Mouse (Mus musculus) midbrain, embryonic 12.5 days (tissue): ENCODE measurements around the gene Nipbl. TPM values are rescaled to one million over a fixed set of nuclear protein-coding genes. Genes with fewer than 3 reads are reported as not detected.
A peak's percentile ranks its signal among the peaks of the same experiment; 100 is the strongest.
"Not testable (repeated sequence)": the region's sequence is repeated elsewhere in the genome, so short reads cannot be mapped to it uniquely, and the experiment has no call there.

Experiments used
- ATAC-seq: fragments of 200-750 bp; cut with Nextera tagmentation; 2 replicates; pipeline ENCODE4 v1.8.0; 2017; ENCODE audit warnings: low read depth, moderate TSS enrichment, moderate library complexity; ENCODE audit not compliant: low FRiP score
- H3K27ac ChIP-seq: fragments of 300-500 bp; sonication (generic); replicated peaks from 2 replicates; pipeline ENCODE4 v1.5.1; 2016; ENCODE audit warnings: mild to moderate bottlenecking
- H3K27me3 ChIP-seq: fragments of 300-500 bp; sonication (generic); 2 replicates; pipeline ENCODE4 v1.6.1; 2016; ENCODE audit warnings: mild to moderate bottlenecking
- H3K36me3 ChIP-seq: fragments of 300-500 bp; sonication (generic); 2 replicates; pipeline ENCODE4 v1.6.1; 2016
- H3K4me1 ChIP-seq: fragments of 300-500 bp; sonication (generic); 2 replicates; pipeline ENCODE4 v1.6.1; 2016
- H3K4me2 ChIP-seq: fragments of 300-500 bp; sonication (generic); replicated peaks from 2 replicates; pipeline ENCODE4 v1.6.1; 2016; ENCODE audit warnings: mild to moderate bottlenecking, moderate library complexity
- H3K4me3 ChIP-seq: fragments of 300-500 bp; sonication (generic); 2 replicates; pipeline ENCODE4 v1.5.1; 2016; ENCODE audit warnings: mild to moderate bottlenecking
- H3K9ac ChIP-seq: fragments of 300-500 bp; sonication (generic); replicated peaks from 2 replicates; pipeline ENCODE4 v1.6.1; 2016; ENCODE audit warnings: mild to moderate bottlenecking, moderate library complexity
- H3K9me3 ChIP-seq: fragments of 300-500 bp; sonication (generic); 2 replicates; pipeline ENCODE4 v1.6.1; 2016; ENCODE audit warnings: mild to moderate bottlenecking
- WGBS: fragments of 180-500 bp; shearing (Covaris S2); methylation state at CpG from one replicate; pipeline ENCODE4 v1.1.7; 2016; 5-methylcytosine and 5-hydroxymethylcytosine counted together
- polyA plus RNA-seq: library from polyadenylated mRNA; unstranded; fragments of >200 nt; fragmentation: Nextera tagmentation; extraction: Ambion mirVana; gene quantifications from 2 replicates; pipeline ENCODE4 v1.2.1, GENCODE M21; 2016

The Nipbl gene
- polyA plus RNA-seq, 1 experiment from 2014 or later: 23.8 TPM

- WGBS: 72% methylated on average over 20 of the region's 20 CpGs
These were observed 164.2 kb downstream of the Nipbl start for GRCm38 (mm10) chr15:8279929-8280610.

GRCm38 (mm10) chr15:8279320-8279779, 164.9 kb downstream of the Nipbl start:
- Histone ChIP-seq H3K4me1 (no peaks in the 10 kb centered on the region), H3K27me3 (no peaks in the 10 kb centered on the region), H3K4me3 (peak overlapping the region; percentile 25), H3K4me2 (peak overlapping the region; percentile 48), H3K27ac (no peak overlapping the region), H3K9me3 (no peaks in the 10 kb centered on the region), H3K36me3 (no peaks in the 10 kb centered on the region; the same call in 1 of the 2 replicates), H3K9ac (0 out of 2 replicates have a peak overlapping the region, but pooled peaks have one; percentile 15)
- 51% methylated on average over 17 of the region's 17 CpGs for WGBS
- ATAC-seq: no peak

More at GRCm38 (mm10) chr15:8279929-8280610, 164.2 kb downstream of the Nipbl start:
- Histone ChIP-seq H3K4me2 (peak overlapping the region; percentile 48), H3K4me3 (no peak overlapping the region), H3K9me3 (no peaks in the 10 kb centered on the region), H3K9ac (no peak overlapping the region), H3K36me3 (no peaks in the 10 kb centered on the region), H3K4me1 (no peaks in the 10 kb centered on the region), H3K27ac (no peak overlapping the region), H3K27me3 (no peaks in the 10 kb centered on the region)
- ATAC-seq: peak; percentile 44; the same call in 1 of the 2 replicates

DNA sequence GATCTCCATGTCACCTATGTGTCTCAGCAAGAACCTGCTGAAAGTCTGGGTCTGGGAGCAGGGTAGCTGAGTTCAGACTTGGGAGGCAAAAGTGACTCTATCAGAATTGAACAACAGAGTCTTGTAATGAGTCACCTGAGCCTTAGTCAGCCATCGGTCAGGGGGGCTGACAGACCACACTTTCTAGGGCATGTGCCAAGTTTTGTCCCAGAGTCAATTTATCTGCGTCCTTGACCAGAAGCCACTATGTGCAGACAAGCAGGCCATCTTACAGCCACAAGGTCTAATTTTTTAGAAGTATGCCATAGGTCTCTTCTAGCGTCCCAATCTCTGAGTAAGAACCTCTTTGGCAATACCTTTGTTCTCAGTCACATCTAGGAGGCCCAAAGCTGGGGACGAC, 166.3 kb downstream of the Nipbl start:
- 92% methylated on average over 4 of the region's 4 CpGs for WGBS
- not testable (repeated sequence) for H3K27ac ChIP-seq, H3K36me3 ChIP-seq, H3K4me1 ChIP-seq, H3K9me3 ChIP-seq, ATAC-seq, H3K9ac ChIP-seq, H3K27me3 ChIP-seq, H3K4me2 ChIP-seq, H3K4me3 ChIP-seq

- H3K4me1 ChIP-seq: no peaks in the 10 kb centered on the region
- 90% methylated on average over 8 of the region's 8 CpGs for WGBS
- H3K27me3 ChIP-seq: no peaks in the 10 kb centered on the region
- H3K36me3 ChIP-seq: peaks cover 65% of the 10 kb centered on the region
- H3K4me3 ChIP-seq: no peak overlapping the region
- ATAC-seq: no peak
- H3K4me2 ChIP-seq: no peak overlapping the region
- H3K27ac ChIP-seq: no peak overlapping the region
- no peaks in the 10 kb centered on the region for H3K9me3 ChIP-seq
- no peak overlapping the region for H3K9ac ChIP-seq
These were observed 172.3 kb downstream of the Nipbl start for GRCm38 (mm10) chr15:8271952-8272351.

DNA sequence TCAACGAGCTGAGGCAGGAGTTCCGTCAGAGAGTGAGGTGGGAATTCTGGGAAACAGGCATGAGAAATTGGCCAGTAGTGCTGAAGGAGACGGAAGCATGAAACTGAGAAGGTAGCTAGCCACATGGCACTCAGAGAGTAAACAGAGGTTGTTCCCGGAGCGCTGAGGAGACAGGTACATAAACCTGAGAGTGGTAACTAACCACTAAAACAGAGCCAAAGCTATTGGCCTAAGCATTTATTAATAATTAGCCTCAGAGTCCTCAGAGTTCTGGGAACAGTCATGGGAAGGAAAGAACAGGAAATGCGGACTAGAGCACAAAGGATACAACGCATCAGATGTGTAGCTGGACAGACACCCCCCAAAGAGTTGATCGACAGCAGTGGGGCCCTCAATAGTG, 176.0 kb downstream of the Nipbl start:
- Histone ChIP-seq H3K36me3 (peaks cover 87% of the 10 kb centered on the region), H3K9me3 (no peaks in the 10 kb centered on the region), H3K4me2 (no peak overlapping the region), H3K4me1 (no peaks in the 10 kb centered on the region), H3K9ac (no peak overlapping the region), H3K27ac (no peak overlapping the region), H3K27me3 (no peaks in the 10 kb centered on the region), H3K4me3 (no peak overlapping the region)
- ATAC-seq: no peak
- WGBS: 94% methylated on average over 8 of the region's 8 CpGs

DNA sequence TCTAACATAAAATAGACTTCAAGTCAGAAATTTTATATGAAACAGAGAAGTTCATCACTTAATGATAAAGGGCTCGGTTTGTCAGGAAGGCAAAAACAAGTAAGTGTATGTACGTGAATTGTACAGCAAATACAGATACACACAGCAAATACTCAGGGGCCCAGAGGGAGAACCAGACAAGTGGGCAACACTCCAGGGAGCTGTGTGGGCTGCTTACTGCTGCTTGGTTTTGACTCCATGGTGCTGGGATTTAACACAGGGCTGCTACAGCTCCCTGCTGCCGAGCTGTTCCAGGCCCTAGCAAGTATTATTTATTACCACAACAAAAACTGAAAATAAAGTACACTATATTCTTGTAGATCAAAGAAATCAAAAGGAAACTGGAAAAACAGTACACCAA, 177.1 kb downstream of the Nipbl start:
- Histone ChIP-seq H3K36me3 (peaks cover 90% of the 10 kb centered on the region), H3K27ac (no peak overlapping the region), H3K4me3 (no peak overlapping the region), H3K4me1 (no peaks in the 10 kb centered on the region), H3K9me3 (no peaks in the 10 kb centered on the region), H3K4me2 (no peak overlapping the region), H3K9ac (no peak overlapping the region), H3K27me3 (no peaks in the 10 kb centered on the region)
- WGBS: 90% methylated on average over 3 of the region's 3 CpGs
- no peak for ATAC-seq

DNA sequence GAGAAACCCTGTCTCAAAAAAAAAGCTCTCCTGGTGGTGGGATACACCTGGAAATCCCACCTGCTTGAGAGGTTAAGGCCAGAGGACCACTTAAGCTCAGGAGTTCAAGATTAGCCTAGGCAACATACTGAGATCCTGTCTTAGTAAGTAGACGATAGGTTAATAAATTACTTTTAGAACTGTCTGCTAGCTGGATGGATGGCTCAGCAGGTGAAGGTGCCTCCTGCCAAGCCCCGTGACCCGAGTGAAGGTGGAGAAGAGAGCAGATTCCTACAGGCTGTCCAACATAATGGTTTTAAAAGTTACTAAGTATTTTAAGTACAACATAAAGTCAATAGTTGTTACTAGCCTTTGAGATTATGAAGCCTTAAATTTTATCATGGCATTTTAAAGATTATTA, 178.3 kb downstream of the Nipbl start:
- no peak for ATAC-seq
- no peaks in the 10 kb centered on the region for H3K9me3 ChIP-seq
- no peaks in the 10 kb centered on the region for H3K4me1 ChIP-seq
- no peak overlapping the region for H3K4me3 ChIP-seq
- H3K36me3 ChIP-seq: peaks cover 88% of the 10 kb centered on the region
- H3K4me2 ChIP-seq: no peak overlapping the region
- no peak overlapping the region for H3K9ac ChIP-seq
- H3K27ac ChIP-seq: no peak overlapping the region
- no peaks in the 10 kb centered on the region for H3K27me3 ChIP-seq
- 93% methylated on average over 3 of the region's 3 CpGs for WGBS

Other genes with a start within 250 kb of the Nipbl start
- not detected in 2 replicates for gene Gm2310, start 75.5 kb upstream of the Nipbl start, polyA plus RNA-seq